Mouse (Mus musculus): ENCODE results near the gene Btg4.
"Not testable (repeated sequence)": the region's sequence is repeated elsewhere in the genome, so short reads cannot be mapped to it uniquely, and the experiment has no call there.

The Btg4 gene

GRCm38 (mm10) chr9:51081614-51082013 lies 20.9 kb downstream of the Btg4 start:
- in situ Hi-C loops (cut with MboI): no loop called here

GRCm38 (mm10) chr9:51093697-51094096 lies 33.0 kb downstream of the Btg4 start:
- in situ Hi-C loops (cut with MboI): no loop called here

- in situ Hi-C loops (cut with MboI): no loop called here
Observed at GRCm38 (mm10) chr9:51096306-51096705, 35.6 kb downstream of the Btg4 start.

GRCm38 (mm10) chr9:51101756-51102425 lies 41.2 kb downstream of the Btg4 start, which contains the start of gene 4833427G06Rik:
Gene 4833427G06Rik (minus strand): TSS chr9:51102078.
- in situ Hi-C loops (cut with MboI): no loop called here

- in situ Hi-C loops (cut with MboI): no loop called here
Observed at GRCm38 (mm10) chr9:51102963-51103807, 42.5 kb downstream of the Btg4 start.

- in situ Hi-C loops (cut with MboI): no loop called here
Observed at GRCm38 (mm10) chr9:51103808-51104514, 43.3 kb downstream of the Btg4 start.

GRCm38 (mm10) chr9:51105751-51106150 lies 45.0 kb downstream of the Btg4 start:
- in situ Hi-C loops (cut with MboI): no loop called here

- in situ Hi-C loops (cut with MboI): no loop called here
Observed at GRCm38 (mm10) chr9:51114767-51115166, 54.1 kb downstream of the Btg4 start.

- in situ Hi-C loops (cut with MboI): no loop called here
Observed at GRCm38 (mm10) chr9:51136985-51137384, 76.3 kb downstream of the Btg4 start.

- in situ Hi-C loops (cut with MboI): no loop called here
Observed at GRCm38 (mm10) chr9:51137432-51137831, 76.7 kb downstream of the Btg4 start.

GRCm38 (mm10) chr9:51137836-51138235 lies 77.1 kb downstream of the Btg4 start:
- in situ Hi-C loops (cut with MboI): no loop called here

- in situ Hi-C loops (cut with MboI): no loop called here
Observed at GRCm38 (mm10) chr9:51138301-51138700, 77.6 kb downstream of the Btg4 start.

GRCm38 (mm10) chr9:51139401-51139800 lies 78.7 kb downstream of the Btg4 start:
- in situ Hi-C loops (cut with MboI): not testable (repeated sequence)

GRCm38 (mm10) chr9:51140711-51141110 lies 80.0 kb downstream of the Btg4 start:
- in situ Hi-C loops (cut with MboI): no loop called here

- in situ Hi-C loops (cut with MboI): no loop called here
Observed at GRCm38 (mm10) chr9:51143437-51143836, 82.7 kb downstream of the Btg4 start.

- in situ Hi-C loops (cut with MboI): no loop called here
Observed at GRCm38 (mm10) chr9:51144218-51144617, 83.5 kb downstream of the Btg4 start.

GRCm38 (mm10) chr9:51146496-51146895 lies 85.8 kb downstream of the Btg4 start:
- in situ Hi-C loops (cut with MboI): no loop called here

GRCm38 (mm10) chr9:51147294-51147693 lies 86.6 kb downstream of the Btg4 start:
- in situ Hi-C loops (cut with MboI): no loop called here

- in situ Hi-C loops (cut with MboI): loop anchor here (25.0 kb wide), 1 partner anchor 760 kb away; no protein-coding TSS in a partner anchor
Observed at GRCm38 (mm10) chr9:51152079-51152752, 91.5 kb downstream of the Btg4 start.

- in situ Hi-C loops (cut with MboI): loop anchor here (25.0 kb wide), 1 partner anchor 750 kb away; no protein-coding TSS in a partner anchor
Observed at GRCm38 (mm10) chr9:51161771-51162388, 101.2 kb downstream of the Btg4 start.

GRCm38 (mm10) chr9:51163989-51164388 lies 103.3 kb downstream of the Btg4 start:
- in situ Hi-C loops (cut with MboI): loop anchor here (25.0 kb wide), 1 partner anchor 748 kb away; no protein-coding TSS in a partner anchor

Data from mature B cell (primary cell).